Mouse (Mus musculus) G1E-ER4 (cell line): ENCODE measurements around the gene Lamtor5. TPM values are rescaled to one million over a fixed set of nuclear protein-coding genes. Genes with fewer than 3 reads are reported as not detected.

Source experiments
- GATA1 ChIP-seq: IDR thresholded peaks from one replicate; pipeline ENCODE4 v1.8.0; 2012; ENCODE audit warnings: low read length, inconsistent platforms
- polyA plus RNA-seq: library from polyadenylated mRNA; stranded (reverse); fragments of >175 nt; gene quantifications from 2 replicates; pipeline ENCODE4 v1.2.3, GENCODE M21; 2012

Gene Lamtor5
- polyA plus RNA-seq, 1 experiment: 36.3 TPM

DNA sequence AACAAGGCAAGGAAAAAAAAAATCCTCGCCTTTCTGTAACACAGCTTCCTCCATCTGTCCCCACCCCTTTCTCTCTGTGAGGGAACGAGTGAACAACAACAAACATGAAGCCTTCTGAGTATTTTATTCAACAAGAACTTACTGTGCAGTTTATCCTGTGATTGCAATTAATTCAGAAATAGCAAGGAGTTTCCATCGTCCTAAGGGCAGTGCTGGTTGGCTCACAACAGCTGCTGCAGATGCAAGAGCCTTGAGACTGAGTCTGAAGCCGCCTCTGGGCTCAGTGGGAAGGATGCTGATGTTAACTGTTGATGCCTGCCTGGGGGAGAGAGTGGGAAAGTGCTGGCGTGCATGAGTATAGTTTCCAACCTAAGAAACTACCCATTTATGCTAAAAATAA, 20.7 kb upstream of the Lamtor5 start:
- no peak for TF ChIP-seq GATA1

DNA sequence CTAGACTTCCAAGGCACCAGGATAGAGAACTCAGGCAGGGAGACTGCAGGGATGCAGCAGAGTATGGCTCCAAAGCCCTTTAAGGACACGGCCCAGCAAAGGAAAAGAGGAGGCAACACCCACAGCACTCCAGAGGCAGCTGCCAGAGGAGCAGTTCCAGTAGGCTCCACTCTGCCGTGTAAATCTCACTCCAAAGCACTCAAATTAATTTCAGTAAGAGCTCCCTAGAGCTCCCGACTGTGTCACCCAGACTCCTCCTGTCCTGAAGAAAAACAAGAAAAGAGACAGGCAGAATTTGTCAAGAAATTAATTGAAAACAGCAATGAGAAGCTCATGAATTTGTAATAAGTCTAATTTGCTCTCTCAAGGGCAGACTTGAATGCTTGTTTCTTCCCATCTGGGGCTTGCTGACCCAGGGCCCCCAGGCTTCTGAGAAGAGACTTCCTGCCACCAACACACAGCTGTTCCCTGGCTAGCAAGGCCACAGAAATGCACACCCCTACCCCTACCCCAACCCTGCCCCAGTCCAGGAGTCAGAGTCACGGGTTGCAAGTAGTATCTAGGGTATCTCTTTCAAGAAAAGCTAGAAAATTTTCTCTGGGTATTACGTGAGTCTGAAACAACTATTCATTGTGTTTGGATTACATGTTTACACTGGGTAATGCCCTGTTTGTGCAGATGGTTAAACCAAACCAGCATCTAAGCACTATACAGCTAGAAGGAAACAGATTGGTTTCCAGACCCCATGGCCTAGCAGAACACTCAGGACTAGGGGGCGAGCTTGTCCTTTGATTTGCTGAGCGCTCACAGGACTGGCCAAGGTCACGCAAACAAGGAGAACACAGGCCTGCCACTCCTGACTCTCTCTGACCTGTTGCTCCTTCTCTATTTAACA, 17.5 kb upstream of the Lamtor5 start:
- no peak for TF ChIP-seq GATA1

DNA sequence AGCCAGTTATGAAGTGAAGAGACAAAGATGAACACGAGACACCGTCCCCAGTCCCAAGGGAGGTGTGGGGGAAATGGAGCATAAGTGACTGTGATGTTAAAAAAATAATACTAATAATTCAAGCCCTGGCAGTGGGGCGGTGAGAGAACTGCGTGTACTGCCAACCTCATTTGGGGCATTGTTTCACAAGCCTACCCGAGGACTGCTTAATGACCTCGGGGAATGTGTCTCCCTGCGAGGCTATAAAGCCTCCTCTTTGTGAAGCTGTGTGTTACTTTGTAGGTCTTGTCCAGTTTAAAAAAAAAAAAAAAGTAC, 16.9 kb upstream of the Lamtor5 start:
- TF ChIP-seq GATA1: no peak

DNA sequence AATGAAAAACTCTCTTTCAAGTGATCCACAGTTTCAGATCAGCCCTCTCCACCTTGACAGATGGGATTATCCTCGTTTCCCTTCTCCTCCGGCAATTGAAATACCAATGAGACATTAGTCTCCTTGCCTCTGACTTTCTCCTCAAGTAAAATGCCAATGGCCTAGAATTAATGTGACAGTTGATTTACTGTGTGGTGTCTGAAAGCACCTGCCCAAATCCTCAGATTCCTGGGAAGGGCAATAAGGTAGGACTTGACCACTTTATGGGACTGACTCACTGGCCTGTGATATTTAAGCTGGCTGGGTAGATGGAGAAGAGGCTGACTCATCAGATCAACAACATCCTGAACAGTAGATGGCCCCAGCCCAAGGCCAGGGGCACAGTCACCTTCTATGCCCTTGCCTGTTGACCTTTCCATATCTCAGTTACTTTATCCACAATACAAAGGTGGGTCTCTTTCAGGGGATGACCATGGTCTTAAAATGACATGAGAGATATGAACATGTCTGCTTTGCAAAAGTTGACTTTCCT, 11.8 kb upstream of the Lamtor5 start:
- TF ChIP-seq GATA1: no peak

DNA sequence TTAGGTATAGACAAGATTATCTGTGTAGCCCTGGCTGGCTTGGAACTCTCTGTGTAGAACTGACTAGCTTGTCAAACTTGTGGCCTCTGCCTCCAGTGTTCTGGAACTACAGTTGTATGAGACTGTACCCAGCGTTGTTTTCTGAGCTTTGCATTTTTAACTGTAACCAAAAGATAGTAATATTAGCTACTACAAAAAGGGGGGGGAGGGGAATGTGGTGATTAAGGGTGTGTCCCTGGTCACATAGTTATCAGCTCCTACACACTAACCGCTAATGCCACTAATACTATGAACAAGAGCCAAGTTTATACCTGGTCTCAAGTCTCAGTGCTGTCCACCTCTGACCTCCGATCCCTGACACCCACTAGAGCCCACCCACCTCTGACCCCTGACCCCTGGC, 6.2 kb upstream of the Lamtor5 start:
- TF ChIP-seq GATA1: no peak

DNA sequence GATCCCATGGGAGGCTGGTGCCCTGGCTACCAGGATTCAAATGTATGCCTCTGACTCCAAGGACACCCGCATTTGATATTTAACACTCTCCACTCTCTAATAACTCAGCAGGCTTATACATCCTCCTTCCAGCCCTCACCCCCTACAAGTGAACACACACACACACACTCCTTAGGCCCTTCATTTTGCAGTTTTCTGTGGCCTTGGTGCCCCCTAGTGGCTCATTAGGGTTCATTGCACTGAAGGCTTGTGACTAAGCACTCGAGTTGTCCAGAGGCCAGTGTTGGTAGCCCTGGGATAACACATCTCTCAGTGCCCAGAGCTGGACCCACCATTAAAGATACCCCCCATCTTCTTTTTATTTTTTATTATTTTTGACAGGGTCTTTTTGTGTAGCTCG, 4.8 kb upstream of the Lamtor5 start:
- no peak for TF ChIP-seq GATA1

DNA sequence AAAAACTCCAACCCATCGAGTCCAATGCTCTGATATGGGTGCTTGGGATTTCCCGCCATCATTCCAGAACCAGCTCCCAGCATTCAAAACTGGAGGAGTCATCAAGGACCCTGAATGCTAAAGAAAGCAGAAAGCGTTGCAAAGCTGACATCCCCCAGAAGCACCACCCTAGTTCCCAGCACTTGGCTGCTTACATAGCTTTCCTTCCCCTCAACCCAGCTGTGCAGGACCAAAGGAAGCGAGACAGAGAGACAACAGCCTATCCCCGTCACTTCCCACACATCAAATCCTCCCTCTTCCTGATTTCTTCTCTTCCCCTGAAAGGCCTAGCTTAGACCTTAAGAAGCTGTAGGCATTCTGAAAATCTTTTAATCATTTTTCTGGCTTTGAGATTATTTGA, 3.3 kb upstream of the Lamtor5 start:
- no peak for TF ChIP-seq GATA1

DNA sequence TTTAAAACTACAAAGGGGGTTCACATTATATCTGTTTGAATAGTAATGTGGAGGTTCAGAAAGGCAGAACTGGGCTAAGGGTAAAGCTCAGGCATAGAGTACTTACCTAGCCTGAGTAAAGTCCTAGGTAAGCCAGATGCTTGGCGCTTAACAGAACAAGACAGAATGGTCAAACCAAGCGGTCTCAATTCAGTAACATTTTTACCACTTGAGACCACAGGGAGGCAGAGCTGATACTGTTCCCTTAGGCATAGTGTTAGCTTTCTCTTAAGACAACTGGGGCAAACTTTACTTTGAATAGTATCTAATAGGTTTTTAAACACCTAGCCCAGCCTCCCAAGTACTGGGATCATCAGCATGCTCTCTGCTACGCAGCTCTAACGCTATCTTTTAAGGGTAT, 2.7 kb upstream of the Lamtor5 start:
- TF ChIP-seq GATA1: no peak

DNA sequence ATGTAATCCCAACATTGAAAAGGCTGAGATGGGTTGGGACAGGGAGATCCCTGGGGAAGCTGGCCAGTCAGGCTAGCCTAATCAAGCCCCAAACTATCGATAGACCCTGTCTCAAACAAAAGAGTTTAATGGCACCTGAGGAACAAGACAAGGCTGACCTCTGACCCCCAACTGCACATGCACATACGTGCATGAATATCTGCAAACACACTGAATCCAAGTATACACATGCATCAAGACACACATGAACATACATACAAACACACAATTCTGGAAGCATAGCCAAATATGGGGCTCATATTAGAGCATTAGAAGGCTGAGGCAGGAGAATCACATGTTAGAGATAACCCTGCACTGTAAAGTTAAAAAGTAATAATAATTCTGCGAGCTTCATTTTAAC, 2.0 kb upstream of the Lamtor5 start:
- no peak for TF ChIP-seq GATA1

DNA sequence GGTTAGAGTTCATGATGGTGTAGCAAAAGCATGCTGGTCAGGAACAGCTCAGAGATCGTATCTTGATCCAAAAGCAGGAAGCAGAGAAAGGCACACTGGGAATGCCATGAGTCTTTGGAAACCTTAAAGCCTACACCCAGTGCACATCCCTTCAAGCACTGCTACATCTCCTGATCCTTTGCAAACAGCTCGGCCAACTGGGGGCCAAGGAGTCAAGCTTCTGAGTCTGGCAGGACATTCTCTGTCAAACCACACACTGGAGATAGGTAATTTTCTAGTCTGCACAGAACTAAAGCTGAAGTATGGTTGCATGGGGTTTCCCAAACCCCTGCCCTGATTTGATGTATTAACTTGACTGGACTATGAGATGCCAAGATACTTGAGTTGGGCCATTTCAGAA, 7.5 kb downstream of the Lamtor5 start:
- no peak for TF ChIP-seq GATA1

DNA sequence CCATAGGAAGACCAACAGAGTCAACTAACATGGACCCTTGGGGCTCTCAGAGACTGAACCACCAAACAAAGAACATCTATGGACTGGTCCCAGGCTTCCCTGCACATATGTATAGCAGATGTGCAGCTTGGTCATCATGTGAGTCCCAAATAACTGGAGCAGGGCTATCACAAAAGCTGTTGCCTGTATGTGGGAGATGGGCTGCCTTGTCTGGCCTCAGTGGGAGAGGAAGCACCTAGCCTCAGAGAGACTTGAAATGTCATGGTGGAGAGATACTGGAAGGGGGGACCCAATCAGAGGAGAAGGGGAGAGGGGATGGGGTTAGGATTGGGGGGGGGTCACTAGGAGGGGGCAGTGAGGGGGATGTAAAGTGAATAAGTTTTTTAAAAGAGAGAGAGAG, 8.7 kb downstream of the Lamtor5 start:
- TF ChIP-seq GATA1: no peak

DNA sequence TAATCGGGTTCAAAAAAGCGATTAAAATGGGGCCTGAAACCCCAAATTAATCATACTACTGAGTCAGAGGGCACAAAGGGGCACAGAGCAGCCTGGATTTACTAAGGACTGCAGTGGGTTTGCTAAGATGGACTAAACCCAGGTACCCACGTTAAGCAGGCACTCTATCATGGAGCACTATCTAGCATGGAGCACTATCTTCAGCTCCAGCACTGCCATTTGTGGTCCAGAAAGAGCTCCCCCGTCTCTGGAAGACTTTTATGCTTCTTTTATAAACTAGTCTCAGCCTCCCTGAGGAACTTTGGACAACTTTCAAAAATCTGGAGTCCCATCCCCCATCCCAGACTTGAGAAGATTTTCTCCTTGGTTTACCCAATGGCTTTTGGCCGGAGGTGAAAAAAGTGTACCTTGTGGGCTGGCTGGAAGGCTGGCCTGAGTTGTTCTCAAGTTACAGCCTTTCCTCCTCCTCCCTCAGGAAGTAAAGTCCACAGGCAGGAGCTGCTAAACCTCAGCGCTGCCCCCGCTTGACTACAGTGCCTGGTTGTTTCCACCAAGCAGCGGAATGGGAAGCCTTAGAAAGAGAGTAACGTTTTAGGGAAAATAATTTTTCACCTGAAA, 12.2 kb downstream of the Lamtor5 start, which contains the start of gene Slc16a4:
TSS of gene Slc16a4 (plus strand) at position 467 of the 618 bp plus-strand sequence.
- no peak for TF ChIP-seq GATA1

DNA sequence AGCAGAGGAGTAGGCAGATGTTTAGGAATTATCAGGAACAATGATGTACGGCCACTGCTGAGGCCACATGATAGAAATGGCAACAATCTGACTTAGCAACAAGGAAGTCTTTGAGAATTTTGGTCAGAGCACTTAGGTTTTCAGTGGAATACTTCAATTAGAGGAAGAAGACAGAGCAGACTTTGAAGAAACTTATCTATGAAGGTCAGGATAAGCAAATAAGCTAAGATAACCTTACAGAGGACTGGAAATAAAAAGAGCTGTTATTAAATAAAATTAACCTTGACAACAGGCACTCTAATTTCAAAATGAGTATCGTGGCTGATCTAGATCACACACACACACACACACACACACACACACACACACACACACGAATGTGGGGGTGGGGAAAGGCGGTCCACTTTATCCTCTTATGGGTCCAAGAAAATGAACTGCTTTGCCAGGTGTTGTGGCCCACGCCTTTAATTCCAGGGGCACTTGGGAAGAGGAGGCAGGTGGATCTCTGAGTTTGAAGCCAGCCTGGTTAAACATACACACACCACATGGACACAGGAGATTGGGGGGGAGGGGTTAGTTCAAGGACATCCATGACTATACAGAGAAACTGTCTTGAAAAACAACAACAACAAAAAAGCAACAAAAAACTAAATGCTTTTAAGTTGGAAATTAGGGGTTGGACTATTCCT, 17.2 kb downstream of the Lamtor5 start:
- no peak for TF ChIP-seq GATA1

DNA sequence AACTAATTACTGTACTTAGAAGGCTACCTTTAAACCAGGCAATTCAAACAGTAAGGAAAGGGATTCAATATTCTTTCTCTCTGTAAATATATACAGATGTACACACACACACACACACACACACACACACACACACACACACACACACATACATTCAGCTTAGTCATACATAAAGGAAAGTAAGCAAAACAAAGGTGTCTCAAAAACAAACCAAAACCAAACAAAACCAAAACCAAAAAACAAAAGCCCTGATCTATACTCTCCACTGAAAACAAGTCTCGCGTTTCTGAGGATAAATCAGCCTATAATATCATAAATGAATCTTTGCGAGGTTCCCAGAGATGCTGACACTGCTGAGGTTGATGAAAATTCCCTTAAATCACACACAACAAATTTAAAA, 38.7 kb downstream of the Lamtor5 start:
- no peak for TF ChIP-seq GATA1

DNA sequence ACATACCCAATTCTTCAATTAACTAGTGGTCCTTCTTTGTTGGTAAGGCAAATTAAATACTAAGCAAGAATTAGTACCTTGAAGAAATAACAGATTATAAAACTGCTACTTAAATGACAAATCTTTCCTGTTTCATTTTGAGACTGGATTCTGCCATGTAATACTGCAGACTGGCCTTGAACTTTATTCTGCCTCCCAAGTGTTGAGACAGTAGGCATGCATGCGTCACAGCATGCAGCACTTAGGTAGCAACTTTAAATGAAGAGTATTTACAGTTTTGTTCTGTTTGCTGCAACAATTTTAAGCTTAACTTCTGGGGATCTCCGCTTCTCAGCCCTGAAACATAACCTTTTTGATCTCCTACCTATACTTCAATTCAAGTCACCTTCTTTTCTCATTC, 42.5 kb downstream of the Lamtor5 start:
- no peak for TF ChIP-seq GATA1

DNA sequence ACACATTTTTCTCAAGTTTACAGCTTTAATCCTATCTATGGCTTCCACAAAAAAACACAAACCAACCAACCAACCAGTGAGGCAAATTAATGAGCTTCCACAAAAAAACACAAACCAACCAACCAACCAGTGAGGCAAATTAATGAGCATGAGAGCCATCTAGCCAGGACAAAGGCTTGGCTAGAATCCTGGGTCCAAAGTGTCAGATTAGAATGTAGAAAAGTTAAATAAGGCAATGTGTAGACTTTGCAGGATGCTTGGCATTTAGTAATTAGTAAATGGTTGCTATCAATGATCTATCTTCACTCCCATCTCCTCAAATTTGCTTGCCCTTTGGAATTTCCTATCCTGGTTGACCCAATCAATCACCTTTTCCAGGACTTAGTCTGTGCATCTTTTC, 43.1 kb downstream of the Lamtor5 start:
- no peak for TF ChIP-seq GATA1
